Mouse (Mus musculus) lung, postnatal 25 days (tissue): Measurements from ENCODE around the gene Ndufv2.
A peak's percentile ranks its signal among the peaks of the same experiment; 100 is the strongest.
"Not testable (repeated sequence)": the region's sequence is repeated elsewhere in the genome, so short reads cannot be mapped to it uniquely, and the experiment has no call there.

Experiments
- DNase-seq: peaks from one replicate; pipeline ENCODE4 v3.0.0; 2022; ENCODE audit warnings: low spot score

Ndufv2 gene

DNA sequence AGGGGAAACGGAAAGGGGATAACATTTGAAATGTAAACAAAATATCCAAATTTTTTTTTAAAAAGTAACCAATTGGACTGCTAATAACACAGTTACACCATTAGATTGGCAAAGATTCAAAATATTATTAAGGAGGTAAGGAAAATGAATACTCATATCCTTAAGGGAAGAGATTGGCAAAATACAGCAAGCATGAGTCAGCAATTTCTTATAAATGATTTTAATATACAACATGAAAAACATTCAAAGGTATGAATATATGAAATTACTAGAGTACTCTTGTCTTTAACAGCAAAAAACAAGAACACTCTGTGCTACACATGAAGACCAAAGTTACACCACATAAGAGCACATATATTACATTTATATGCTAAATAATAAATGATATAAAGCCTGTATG, 16.3 kb downstream of the Ndufv2 start:
- no peak for DNase-seq

DNA sequence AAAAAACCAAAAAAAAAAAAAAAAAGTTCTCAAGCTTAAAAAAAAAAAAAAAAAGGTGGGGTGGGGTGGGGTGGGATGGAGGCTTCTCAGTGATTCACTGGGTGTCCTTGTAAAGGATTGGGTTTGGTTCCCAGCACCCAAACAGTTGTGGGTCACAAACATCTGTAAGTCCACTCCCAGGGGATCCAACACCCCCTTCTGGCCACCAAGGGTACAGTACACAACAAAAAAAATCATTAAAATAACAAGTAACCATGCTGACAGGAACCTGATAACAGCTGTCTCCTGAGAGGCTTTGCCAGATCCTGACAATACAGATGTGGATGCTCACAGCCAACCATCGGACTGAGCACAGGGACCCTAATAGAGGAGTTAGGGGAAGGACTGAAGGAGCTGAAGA, 16.9 kb downstream of the Ndufv2 start:
- DNase-seq: no peak

DNA sequence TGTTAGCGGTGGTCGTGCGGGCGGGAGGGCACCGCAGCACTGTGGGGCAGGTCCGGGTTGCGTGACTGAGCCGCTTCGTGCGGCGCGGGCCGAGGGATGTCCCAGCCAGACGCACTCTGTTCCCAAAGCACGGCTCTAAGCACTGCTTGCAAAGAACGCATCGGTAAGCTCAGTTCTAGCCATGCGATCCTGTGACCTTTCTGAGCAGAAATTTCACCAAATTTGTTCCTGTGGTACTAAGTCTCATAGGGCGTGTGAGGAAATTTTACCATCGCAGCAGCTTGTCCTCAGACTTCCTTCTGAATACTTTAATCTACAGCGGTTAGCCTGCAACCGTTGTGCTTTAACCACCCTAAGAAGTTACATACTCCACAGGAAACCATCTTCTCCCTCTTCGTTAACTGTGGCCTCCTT, 23.9 kb downstream of the Ndufv2 start:
- no peak for DNase-seq

DNA sequence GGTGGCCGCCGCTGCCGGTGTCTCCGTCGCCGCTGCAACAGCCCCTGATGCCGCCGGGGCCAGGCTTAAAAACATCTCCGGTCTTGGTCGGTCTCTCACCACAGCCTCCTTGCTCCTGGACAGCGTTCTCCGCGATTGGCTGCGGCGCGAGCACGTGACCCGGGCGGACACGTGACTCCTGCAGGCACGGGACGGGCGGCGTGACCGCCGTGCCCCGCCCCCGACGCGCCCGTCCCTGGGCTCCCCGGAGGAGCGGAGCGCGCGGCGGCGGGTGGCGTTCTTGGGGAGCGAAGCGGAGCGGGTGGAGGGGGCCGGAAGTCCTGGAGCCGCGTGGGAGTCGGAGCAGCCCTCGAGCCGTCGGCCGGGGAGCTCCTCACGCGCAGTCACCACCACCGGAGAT, 24.4 kb downstream of the Ndufv2 start, which contains the start of gene Ankrd12:
Gene Ankrd12 (minus strand): TSS at position 156 of the 400 bp plus-strand sequence.
- DNase-seq: peak; percentile 96

DNA sequence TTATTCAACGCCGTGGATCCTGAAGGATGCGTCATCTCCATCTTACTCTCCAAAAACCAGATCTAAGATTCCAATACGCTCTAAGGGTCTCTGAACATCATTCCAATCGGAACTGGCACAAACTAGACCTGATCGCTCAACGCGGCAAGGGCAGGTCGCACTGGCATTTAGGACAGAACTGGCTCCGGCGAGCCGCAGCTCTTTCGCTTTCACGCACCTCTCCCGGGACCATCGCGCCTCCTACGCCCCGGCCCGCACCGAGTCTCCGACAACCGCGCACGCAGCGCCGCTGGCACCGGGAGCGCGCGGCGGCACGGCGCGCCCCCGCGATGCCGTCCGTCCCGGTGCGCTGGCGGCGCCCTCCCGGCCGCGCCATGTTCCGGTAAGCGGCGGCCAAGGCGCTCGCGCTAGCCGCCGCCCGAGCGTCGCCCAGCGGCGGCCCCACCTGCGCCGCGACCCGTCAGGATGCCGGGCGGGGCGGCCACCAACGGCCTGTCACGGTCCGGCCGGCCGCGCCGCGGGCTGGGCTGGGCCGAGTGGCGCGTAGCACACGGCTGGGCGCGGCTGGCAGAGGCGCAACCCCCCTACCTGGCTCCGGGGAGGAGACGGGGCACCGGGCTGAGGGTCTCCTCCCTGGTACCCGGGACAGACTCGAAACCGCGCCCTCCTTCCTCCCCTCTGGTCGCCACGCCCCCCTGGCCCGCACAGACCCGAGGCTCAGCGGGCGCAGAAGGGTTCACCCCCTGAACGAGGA, 25.0 kb downstream of the Ndufv2 start:
- DNase-seq: peak; percentile 26

DNA sequence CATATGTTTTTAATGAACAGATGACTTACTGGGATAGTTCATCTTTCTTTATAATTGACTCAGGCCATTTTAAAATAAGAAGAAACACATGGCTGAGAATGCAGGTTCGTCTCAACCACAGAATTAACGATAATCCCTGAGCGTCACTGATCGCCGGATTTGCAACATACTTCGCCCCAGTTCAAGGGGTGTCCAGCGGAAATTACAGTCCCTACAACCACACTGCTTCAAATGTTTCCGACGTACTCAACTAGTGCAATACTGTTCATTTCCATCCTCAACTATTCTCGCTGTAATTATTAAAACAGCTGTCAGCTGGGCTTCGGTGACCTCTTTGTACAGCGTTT, 25.6 kb downstream of the Ndufv2 start:
- no peak for DNase-seq

DNA sequence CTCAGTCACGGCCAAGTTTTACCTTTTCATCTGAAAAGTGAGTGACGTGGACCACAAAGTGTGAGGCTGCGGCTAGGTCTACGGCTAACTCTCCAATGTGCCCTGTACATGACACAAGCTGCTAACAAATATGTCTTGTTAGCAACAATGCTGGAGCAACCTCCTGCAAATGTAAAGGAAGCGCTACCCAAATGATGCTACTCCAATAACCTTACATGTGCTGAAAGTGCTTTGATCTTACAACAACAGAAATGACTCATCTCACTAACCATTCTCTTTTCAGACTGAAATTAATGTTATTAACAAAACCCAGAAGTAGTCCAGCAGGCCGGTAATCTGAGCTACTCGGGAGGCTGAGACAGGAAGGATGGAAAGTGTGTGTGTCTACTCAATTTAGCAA, 27.4 kb downstream of the Ndufv2 start:
- no peak for DNase-seq

DNA sequence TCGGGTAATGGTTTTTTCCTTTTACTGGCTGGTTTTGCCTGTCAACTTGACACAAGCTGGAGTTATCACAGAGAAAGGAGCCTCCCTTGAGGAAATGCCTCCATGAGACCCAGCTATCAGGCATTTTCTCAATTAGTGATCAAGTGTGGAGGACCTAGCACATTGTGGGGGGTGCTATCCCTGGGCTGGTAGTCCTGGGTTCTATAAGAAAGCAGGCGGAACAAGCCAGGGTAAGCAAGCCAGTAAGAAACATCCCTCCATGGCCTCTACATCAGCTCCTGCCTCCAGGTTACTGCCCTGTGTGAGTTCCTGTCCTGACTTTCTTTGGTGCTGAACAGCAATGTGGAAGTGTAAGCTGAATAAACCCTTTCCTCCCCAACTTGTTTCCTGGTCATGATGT, 32.3 kb downstream of the Ndufv2 start:
- not testable (repeated sequence) for DNase-seq

DNA sequence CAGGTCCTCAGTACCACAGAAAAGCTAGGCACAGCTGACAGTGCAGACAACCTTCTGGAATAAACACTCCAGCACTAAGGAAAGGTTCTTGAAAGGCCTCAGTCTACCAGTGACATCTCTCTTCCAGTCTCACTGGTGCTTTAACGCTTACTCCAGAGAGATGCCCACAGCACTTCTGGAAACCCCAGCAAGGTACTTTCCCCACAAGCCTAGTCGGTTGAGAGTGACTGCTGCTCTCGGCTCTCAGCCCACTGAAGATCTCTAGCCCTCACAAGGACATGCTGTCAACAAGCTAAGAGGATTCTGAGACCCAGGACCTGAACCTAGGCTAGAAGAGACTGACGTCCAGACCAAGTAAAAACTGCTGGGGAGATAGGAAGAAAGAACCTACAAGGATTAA, 36.2 kb downstream of the Ndufv2 start:
- DNase-seq: no peak

DNA sequence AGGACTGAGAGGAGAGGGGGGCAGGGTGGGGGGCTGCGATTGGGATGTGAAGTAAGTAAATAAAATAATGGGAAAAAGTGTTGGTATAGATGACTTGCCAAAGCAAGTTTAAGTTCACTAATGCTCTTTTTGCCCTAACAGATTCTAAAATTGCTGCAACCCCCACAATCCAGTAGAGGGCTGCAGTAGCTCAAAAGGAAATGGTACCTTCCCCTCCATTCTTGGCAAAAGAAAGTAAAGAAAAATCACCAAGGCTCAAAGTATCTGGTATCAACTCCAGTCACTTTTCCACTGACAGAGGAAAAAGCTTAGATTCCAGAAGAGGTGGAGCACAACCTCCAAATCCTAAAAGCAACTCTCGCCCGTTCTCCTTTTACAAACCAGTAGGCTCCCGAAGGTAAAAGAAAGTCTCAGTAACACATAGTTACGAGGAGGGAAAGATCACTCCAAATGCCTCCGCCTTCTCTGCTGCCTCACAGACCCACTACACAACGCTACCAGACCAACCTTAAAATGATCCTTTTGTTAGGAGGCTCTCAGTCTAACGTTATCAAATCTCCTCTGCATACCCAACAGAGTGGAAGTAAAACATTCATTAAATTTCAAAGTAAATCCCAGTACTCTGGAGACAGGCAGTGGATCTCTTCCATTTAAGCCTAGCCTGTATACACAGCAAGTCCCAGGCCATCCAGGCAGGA, 40.0 kb downstream of the Ndufv2 start:
- DNase-seq: no peak

DNA sequence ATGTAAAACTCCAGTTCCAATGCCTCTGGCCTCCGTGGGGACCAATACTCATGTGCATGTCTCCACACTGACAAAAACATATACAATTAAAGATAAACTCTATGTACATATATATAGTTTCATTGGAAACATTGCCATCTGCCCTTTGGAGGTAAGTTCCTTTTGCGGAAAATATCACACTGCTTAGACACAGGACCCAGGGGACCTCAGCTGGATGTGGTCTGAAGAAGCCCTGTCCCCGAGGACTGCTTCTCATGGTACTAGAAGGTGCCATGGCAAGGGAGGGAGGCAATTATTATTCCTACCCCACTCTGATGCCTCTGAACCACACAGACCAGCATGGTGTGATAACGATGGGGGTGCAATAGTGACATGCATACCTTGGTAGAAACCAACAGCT, 43.2 kb downstream of the Ndufv2 start:
- no peak for DNase-seq

DNA sequence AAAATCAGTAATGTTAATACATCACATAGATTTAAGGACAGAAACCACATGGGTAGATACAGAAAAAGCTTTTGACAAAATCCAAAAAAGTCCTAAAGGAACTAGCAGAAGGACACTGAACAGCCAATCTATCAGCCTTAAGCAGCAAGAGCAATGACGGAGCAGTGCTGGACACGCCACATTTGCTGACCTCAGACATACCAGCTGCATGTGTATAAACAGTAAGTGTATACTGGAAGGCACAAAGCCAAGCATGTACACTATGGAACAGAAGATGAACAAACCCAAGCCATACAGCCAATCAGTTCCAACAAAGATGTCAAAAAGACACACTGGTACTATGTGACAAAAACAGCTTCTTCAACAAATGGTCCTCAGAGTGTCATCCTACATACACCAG, 44.2 kb downstream of the Ndufv2 start:
- DNase-seq: no peak

DNA sequence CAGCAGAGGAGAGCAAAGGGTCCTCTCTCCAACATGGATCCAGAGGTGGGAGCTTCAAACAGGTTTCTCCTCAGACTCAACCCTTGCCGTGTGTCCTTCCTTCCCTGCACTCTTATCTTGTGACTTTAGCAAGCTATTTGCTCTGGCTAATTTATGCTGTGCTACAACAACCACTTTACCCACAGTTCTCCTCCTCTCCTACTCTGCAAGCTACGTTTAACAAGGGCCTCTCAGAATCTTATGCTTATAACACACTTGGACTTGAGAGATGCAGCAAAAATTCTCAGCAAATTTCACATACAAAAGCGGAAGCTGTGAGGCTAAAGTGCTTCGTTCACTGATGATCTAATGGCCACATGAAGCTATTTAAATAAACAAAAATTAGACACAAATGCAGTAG, 48.0 kb downstream of the Ndufv2 start:
- DNase-seq: peak; percentile 8

DNA sequence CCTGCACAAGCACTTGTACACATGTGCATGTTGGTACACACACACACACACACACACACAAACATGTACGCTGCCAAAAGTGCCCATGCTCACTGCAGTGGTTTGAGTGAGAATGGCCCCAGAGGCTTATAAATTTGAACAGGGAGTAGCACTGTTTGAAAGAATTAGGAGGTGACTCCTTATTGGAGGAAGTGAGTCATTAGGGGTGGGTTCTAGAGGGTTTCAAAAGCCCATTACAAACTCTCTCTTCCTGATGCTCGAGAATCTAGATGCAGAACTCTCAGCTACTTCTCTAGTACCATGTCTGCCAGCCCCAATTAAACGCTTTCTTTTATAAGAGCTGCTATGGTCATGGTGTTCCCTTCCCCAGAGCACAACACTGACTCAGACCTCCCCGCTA, 52.6 kb downstream of the Ndufv2 start:
- DNase-seq: no peak

DNA sequence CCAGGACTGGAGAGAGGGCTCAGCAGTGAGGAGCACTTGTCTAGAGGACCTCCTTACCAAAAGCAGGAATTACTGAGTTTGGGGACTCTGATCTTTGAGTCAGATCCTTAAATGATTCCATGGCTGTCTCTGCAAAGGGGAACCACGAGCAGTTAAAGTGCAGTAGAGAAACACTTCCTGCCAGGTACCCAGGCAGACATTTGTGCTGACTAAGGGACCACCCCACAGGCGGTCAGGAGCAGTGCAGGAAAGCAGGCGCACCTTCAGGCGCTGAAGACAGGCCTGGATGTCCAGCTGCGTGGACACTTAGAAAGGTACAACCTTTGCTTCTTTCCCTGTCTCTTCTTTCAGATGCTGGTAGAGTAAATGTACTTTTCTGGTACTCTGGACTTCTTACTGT, 53.2 kb downstream of the Ndufv2 start:
- DNase-seq: no peak

DNA sequence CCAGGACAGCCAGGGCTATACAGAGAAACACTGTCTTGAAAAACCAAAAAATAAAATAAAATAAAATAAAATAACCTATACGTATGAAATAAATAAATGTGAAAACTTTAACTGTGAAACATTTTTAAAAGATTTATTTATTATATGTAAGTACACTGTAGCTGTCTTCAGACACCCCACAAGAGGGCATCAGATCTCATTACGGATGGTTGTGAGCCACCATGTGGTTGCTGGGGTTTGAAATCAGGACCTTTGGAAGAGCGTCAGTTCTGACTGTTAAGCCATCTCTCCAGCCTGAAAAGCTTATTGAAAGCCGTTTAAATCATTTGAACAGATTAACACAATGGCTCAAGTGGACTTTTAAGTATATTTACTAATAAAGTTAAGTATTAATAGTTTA, 57.7 kb downstream of the Ndufv2 start:
- not testable (repeated sequence) for DNase-seq

DNA sequence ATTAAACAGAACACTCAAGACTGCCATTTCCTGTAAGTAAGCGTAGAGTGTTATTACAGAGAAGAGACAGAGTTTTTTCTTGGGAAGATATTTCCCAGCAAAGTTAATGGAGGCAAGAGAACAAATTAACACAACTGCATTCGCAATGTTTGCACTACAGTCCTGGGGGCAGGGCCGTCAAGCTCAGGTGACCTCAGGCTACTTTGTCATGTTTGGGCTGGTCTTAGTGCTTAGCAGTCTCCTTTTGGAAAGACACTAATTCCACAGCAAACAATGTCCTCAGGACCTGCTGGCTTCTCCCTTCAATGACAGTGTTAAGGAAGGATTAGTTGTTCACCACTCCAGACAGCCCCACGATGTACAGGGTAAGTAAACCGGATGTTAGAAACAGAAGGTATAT, 60.3 kb downstream of the Ndufv2 start:
- DNase-seq: no peak

DNA sequence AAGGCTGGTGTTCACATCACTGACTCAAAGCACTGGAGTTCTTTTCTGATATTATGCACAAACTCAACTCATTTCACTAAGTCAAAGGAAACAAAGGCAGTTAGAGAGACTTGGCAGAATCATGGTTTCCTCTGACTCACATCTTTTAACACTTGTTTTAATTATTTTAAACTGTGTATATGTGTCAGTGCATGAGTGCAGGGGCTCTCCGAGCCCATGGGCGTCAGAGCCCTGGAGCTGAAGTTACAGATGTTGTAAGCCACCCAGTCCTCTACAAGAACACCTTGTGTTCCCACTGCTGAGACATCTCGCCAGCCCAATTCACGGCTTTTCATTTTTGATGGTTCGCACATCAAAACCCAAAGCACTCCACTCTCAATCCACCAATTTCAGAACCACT, 68.1 kb downstream of the Ndufv2 start:
- no peak for DNase-seq

DNA sequence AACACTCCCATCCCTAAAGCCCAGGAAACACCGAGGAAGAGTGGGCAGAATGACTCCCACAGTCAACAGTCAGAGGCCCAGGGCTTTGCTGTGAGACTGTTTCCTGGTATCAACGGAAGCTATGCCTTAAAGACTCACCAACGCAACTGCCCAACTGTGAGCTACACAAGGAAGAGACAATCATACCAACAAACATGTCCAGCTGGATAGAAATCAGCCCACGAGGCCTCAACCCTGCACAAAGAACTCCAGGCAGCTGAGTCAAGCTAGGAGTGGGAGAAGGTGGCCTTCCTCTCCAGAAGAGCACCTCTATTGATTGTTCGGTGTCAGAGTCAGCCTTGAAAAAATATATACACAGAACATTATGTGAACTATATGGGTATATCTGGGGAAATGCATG, 69.4 kb downstream of the Ndufv2 start:
- no peak for DNase-seq
